Mouse (Mus musculus): ENCODE results near the gene Arl8a.
"Not testable (repeated sequence)": the region's sequence is repeated elsewhere in the genome, so short reads cannot be mapped to it uniquely, and the experiment has no call there.

Gene Arl8a

GRCm38 (mm10) chr1:135146077-135146945 is at the start of gene Arl8a:
TSS of gene Arl8a (plus strand) at chr1:135146824.
- in situ Hi-C loops (cut with MseI, MboI), result no loop called here

GRCm38 (mm10) chr1:135097441-135097840 is 49.2 kb upstream of the Arl8a start:
- in situ Hi-C loops (cut with MseI, MboI), result no loop called here

- in situ Hi-C loops (cut with MseI, MboI), result no loop called here
Measured at GRCm38 (mm10) chr1:135098441-135098840, 48.2 kb upstream of the Arl8a start.

- in situ Hi-C loops (cut with MseI, MboI), result no loop called here
Measured at GRCm38 (mm10) chr1:135100400-135100799, 46.2 kb upstream of the Arl8a start.

GRCm38 (mm10) chr1:135105124-135105523 is 41.5 kb upstream of the Arl8a start, which contains the start of gene Lgr6:
TSS of gene Lgr6 (minus strand) at chr1:135105276.
- in situ Hi-C loops (cut with MseI, MboI), result loop anchor here (5.0 kb wide), 1 partner anchor 118 kb away; no protein-coding TSS in a partner anchor

- in situ Hi-C loops (cut with MseI, MboI), result loop anchor here (5.0 kb wide), 1 partner anchor 119 kb away; no protein-coding TSS in a partner anchor
Measured at GRCm38 (mm10) chr1:135105951-135106350, 40.7 kb upstream of the Arl8a start.

- in situ Hi-C loops (cut with MseI, MboI), result loop anchor here (5.0 kb wide), 1 partner anchor 121 kb away; no protein-coding TSS in a partner anchor
Measured at GRCm38 (mm10) chr1:135108611-135109010, 38.0 kb upstream of the Arl8a start.

GRCm38 (mm10) chr1:135110075-135110474 is 36.5 kb upstream of the Arl8a start:
- in situ Hi-C loops (cut with MseI, MboI), result no loop called here

GRCm38 (mm10) chr1:135111271-135111670 is 35.4 kb upstream of the Arl8a start:
- in situ Hi-C loops (cut with MseI, MboI), result not testable (repeated sequence)

GRCm38 (mm10) chr1:135112661-135113060 is 34.0 kb upstream of the Arl8a start:
- in situ Hi-C loops (cut with MseI, MboI), result no loop called here

GRCm38 (mm10) chr1:135124573-135125363 is 21.9 kb upstream of the Arl8a start:
- in situ Hi-C loops (cut with MseI, MboI), result no loop called here

- in situ Hi-C loops (cut with MseI, MboI), result no loop called here
Measured at GRCm38 (mm10) chr1:135125990-135126389, 20.6 kb upstream of the Arl8a start.

- in situ Hi-C loops (cut with MseI, MboI), result no loop called here
Measured at GRCm38 (mm10) chr1:135126443-135127027, 20.1 kb upstream of the Arl8a start.

GRCm38 (mm10) chr1:135128011-135128441 is 18.6 kb upstream of the Arl8a start:
- in situ Hi-C loops (cut with MseI, MboI), result no loop called here

- in situ Hi-C loops (cut with MseI, MboI), result no loop called here
Measured at GRCm38 (mm10) chr1:135128986-135129385, 17.6 kb upstream of the Arl8a start.

- in situ Hi-C loops (cut with MseI, MboI), result no loop called here
Measured at GRCm38 (mm10) chr1:135129543-135130183, 17.0 kb upstream of the Arl8a start.

- in situ Hi-C loops (cut with MseI, MboI), result no loop called here
Measured at GRCm38 (mm10) chr1:135130376-135131018, 16.1 kb upstream of the Arl8a start.

- in situ Hi-C loops (cut with MseI, MboI), result no loop called here
Measured at GRCm38 (mm10) chr1:135131034-135131433, 15.6 kb upstream of the Arl8a start.

- in situ Hi-C loops (cut with MseI, MboI), result no loop called here
Measured at GRCm38 (mm10) chr1:135131560-135131959, 15.1 kb upstream of the Arl8a start.

- in situ Hi-C loops (cut with MseI, MboI), result no loop called here
Measured at GRCm38 (mm10) chr1:135132473-135132872, 14.2 kb upstream of the Arl8a start, which contains the start of gene Ptpn7. TSS of gene Ptpn7 (plus strand) at chr1:135132700.

- in situ Hi-C loops (cut with MseI, MboI), result no loop called here
Measured at GRCm38 (mm10) chr1:135132893-135133369, 13.7 kb upstream of the Arl8a start.
